Mouse (Mus musculus): Measurements from ENCODE around the gene Olfr1457. TPM values are rescaled to one million over a fixed set of nuclear protein-coding genes. Genes with fewer than 3 reads are reported as not detected.

Gene Olfr1457
- polyA plus RNA-seq (2015; fragmentation: Nextera tagmentation; extraction: Ambion mirVana) = not detected in 2 replicates

- no peak within 1 kb of the TSS for H3K4me3 ChIP-seq (ENCODE audit: low read depth, low read length)
- H3K36me3 ChIP-seq (ENCODE audit: insufficient read depth, low read length) = no peaks in the 10 kb centered on the region
- TF ChIP-seq EP300 (IDR thresholded peaks at IDR 0.05) (no peak), CTCF (IDR thresholded peaks at IDR 0.05) (no peak)
- H3K27ac ChIP-seq (ENCODE audit: low read length) = no peak within 1 kb of the TSS
- no peak within 1 kb of the TSS for H3K4me2 ChIP-seq (replicated peaks; ENCODE audit: low read depth, low read length)
- no peak within 1 kb of the TSS for H3K9ac ChIP-seq (replicated peaks; ENCODE audit: low read depth)
- 64% methylated on average over 2 of the region's 2 CpGs for WGBS
- no peaks in the 10 kb centered on the region for H3K4me1 ChIP-seq (ENCODE audit: insufficient read depth, low read depth, low read length)
- no peak for DNase-seq (ENCODE audit: low spot score)
- ATAC-seq = no peak
- H3K27me3 ChIP-seq (replicated peaks; ENCODE audit: insufficient read depth, low read length) = no peaks in the 10 kb centered on the region
- H3K9me3 ChIP-seq (ENCODE audit: low read length) = no peaks in the 10 kb centered on the region
Measured at GRCm38 (mm10) chr19:13097791-13098190, at the start of gene Olfr1457. Gene Olfr1457, minus strand, starts transcription at chr19:13097891.

- TF ChIP-seq EP300 (IDR thresholded peaks at IDR 0.05) = no peak
- TF ChIP-seq CTCF (IDR thresholded peaks at IDR 0.05) = no peak
- no peak within 1 kb of the TSS for H3K4me2 ChIP-seq (replicated peaks; ENCODE audit: low read depth, low read length)
- DNase-seq (ENCODE audit: low spot score) (no peak), ATAC-seq (no peak)
- H3K4me3 ChIP-seq (ENCODE audit: low read depth, low read length) = no peak within 1 kb of the TSS
- no peaks in the 10 kb centered on the region for H3K27me3 ChIP-seq (replicated peaks; ENCODE audit: insufficient read depth, low read length)
- H3K36me3 ChIP-seq (ENCODE audit: insufficient read depth, low read length) = no peaks in the 10 kb centered on the region
- no peak within 1 kb of the TSS for H3K9ac ChIP-seq (replicated peaks; ENCODE audit: low read depth)
- no peaks in the 10 kb centered on the region for H3K9me3 ChIP-seq (ENCODE audit: low read length)
- no peak within 1 kb of the TSS for H3K27ac ChIP-seq (ENCODE audit: low read length)
- H3K4me1 ChIP-seq (ENCODE audit: insufficient read depth, low read depth, low read length) = no peaks in the 10 kb centered on the region
- WGBS = 80% methylated on average over 3 of the region's 3 CpGs
Measured at GRCm38 (mm10) chr19:13106675-13107074, 9.0 kb upstream of the Olfr1457 start, which contains the start of gene Olfr1458. Gene Olfr1458, minus strand, starts transcription at chr19:13106775.

- DNase-seq (ENCODE audit: low spot score) (no peak), ATAC-seq (no peak)
- TF ChIP-seq CTCF (IDR thresholded peaks at IDR 0.05) (no peak), EP300 (IDR thresholded peaks at IDR 0.05) (no peak)
- H3K27me3 ChIP-seq (replicated peaks; ENCODE audit: insufficient read depth, low read length) = no peaks in the 10 kb centered on the region
- H3K9me3 ChIP-seq (ENCODE audit: low read length) = no peaks in the 10 kb centered on the region
- H3K4me3 ChIP-seq (ENCODE audit: low read depth, low read length) = no peak overlapping the region
- no peaks in the 10 kb centered on the region for H3K4me1 ChIP-seq (ENCODE audit: insufficient read depth, low read depth, low read length)
- 82% methylated on average over 1 of the region's 1 CpGs for WGBS
- no peak overlapping the region for H3K4me2 ChIP-seq (replicated peaks; ENCODE audit: low read depth, low read length)
- no peak overlapping the region for H3K9ac ChIP-seq (replicated peaks; ENCODE audit: low read depth)
- no peaks in the 10 kb centered on the region for H3K36me3 ChIP-seq (ENCODE audit: insufficient read depth, low read length)
- H3K27ac ChIP-seq (ENCODE audit: low read length) = no peak overlapping the region
Measured at GRCm38 (mm10) chr19:13093908-13094307, 3.8 kb downstream of the Olfr1457 start.

- DNase-seq (ENCODE audit: low spot score) (no peak), ATAC-seq (no peak)
- Histone ChIP-seq H3K4me3 (ENCODE audit: low read depth, low read length) (no peak within 1 kb of the TSS), H3K27ac (ENCODE audit: low read length) (no peak within 1 kb of the TSS), H3K9me3 (ENCODE audit: low read length) (no peaks in the 10 kb centered on the region), H3K4me1 (ENCODE audit: insufficient read depth, low read depth, low read length) (no peaks in the 10 kb centered on the region), H3K27me3 (replicated peaks; ENCODE audit: insufficient read depth, low read length) (no peaks in the 10 kb centered on the region), H3K9ac (replicated peaks; ENCODE audit: low read depth) (no peak within 1 kb of the TSS), H3K36me3 (ENCODE audit: insufficient read depth, low read length) (no peaks in the 10 kb centered on the region), H3K4me2 (replicated peaks; ENCODE audit: low read depth, low read length) (no peak within 1 kb of the TSS)
- no peak for TF ChIP-seq EP300 (IDR thresholded peaks at IDR 0.05)
- TF ChIP-seq CTCF (IDR thresholded peaks at IDR 0.05) = no peak
- WGBS = 46% methylated on average over 2 of the region's 2 CpGs
Measured at GRCm38 (mm10) chr19:13060310-13060709, 37.4 kb downstream of the Olfr1457 start, which contains the start of gene Olfr1454. Gene Olfr1454, plus strand, starts transcription at chr19:13060610.

Other genes with a start within 250 kb of the Olfr1457 start
- not detected in 2 replicates for gene Olfr1444, start 240.6 kb downstream of the Olfr1457 start, polyA plus RNA-seq (2015; fragmentation: Nextera tagmentation; extraction: Ambion mirVana)
- not detected in 2 replicates for gene Olfr1445, start 214.0 kb downstream of the Olfr1457 start, polyA plus RNA-seq (2015; fragmentation: Nextera tagmentation; extraction: Ambion mirVana)
- gene Olfr1446, start 204.4 kb downstream of the Olfr1457 start, polyA plus RNA-seq (2015; fragmentation: Nextera tagmentation; extraction: Ambion mirVana) = not detected in 2 replicates
- gene Olfr1447, start 194.1 kb downstream of the Olfr1457 start, polyA plus RNA-seq (2015; fragmentation: Nextera tagmentation; extraction: Ambion mirVana) = not detected in 2 replicates
- not detected in 2 replicates for gene Olfr1448, start 173.5 kb downstream of the Olfr1457 start, polyA plus RNA-seq (2015; fragmentation: Nextera tagmentation; extraction: Ambion mirVana)
- gene Olfr1449, start 167.1 kb downstream of the Olfr1457 start, polyA plus RNA-seq (2015; fragmentation: Nextera tagmentation; extraction: Ambion mirVana) = not detected in 2 replicates
- not detected in 2 replicates for gene Olfr1450, start 147.6 kb downstream of the Olfr1457 start, polyA plus RNA-seq (2015; fragmentation: Nextera tagmentation; extraction: Ambion mirVana)
- gene Olfr1451, start 102.9 kb downstream of the Olfr1457 start, polyA plus RNA-seq (2015; fragmentation: Nextera tagmentation; extraction: Ambion mirVana) = not detected in 2 replicates
- gene Olfr1453, start 69.6 kb downstream of the Olfr1457 start, polyA plus RNA-seq (2015; fragmentation: Nextera tagmentation; extraction: Ambion mirVana) = not detected in 2 replicates
- not detected in 2 replicates for gene Olfr1454, start 37.3 kb downstream of the Olfr1457 start, polyA plus RNA-seq (2015; fragmentation: Nextera tagmentation; extraction: Ambion mirVana)
- gene Olfr1458, start 8.9 kb upstream of the Olfr1457 start, polyA plus RNA-seq (2015; fragmentation: Nextera tagmentation; extraction: Ambion mirVana) = not detected in 2 replicates
- not detected in 2 replicates for gene Olfr1459, start 51.7 kb upstream of the Olfr1457 start, polyA plus RNA-seq (2015; fragmentation: Nextera tagmentation; extraction: Ambion mirVana)
- not detected in 2 replicates for gene Olfr1461, start 65.1 kb upstream of the Olfr1457 start, polyA plus RNA-seq (2015; fragmentation: Nextera tagmentation; extraction: Ambion mirVana)
- gene Olfr1462, start 87.8 kb upstream of the Olfr1457 start, polyA plus RNA-seq (2015; fragmentation: Nextera tagmentation; extraction: Ambion mirVana) = not detected in 2 replicates
- gene Olfr1463, start 133.4 kb upstream of the Olfr1457 start, polyA plus RNA-seq (2015; fragmentation: Nextera tagmentation; extraction: Ambion mirVana) = not detected in 2 replicates
- not detected in 2 replicates for gene Olfr1465, start 217.7 kb upstream of the Olfr1457 start, polyA plus RNA-seq (2015; fragmentation: Nextera tagmentation; extraction: Ambion mirVana)
- not detected in 2 replicates for gene Olfr1466, start 241.0 kb upstream of the Olfr1457 start, polyA plus RNA-seq (2015; fragmentation: Nextera tagmentation; extraction: Ambion mirVana)